Mouse (Mus musculus) erythroblast, embryonic 14.5 days (primary cell): ENCODE data around the gene Rhoh.

Source experiments
- GATA1 ChIP-seq: IDR thresholded peaks from 2 replicates; pipeline ENCODE4 v1.6.1; 2012; ENCODE audit warnings: low read length, inconsistent platforms, mixed read lengths
- TAL1 ChIP-seq: IDR thresholded peaks from 3 replicates; pipeline ENCODE4 v1.6.1; 2012; ENCODE audit warnings: low read length, inconsistent platforms, mixed read lengths

DNA sequence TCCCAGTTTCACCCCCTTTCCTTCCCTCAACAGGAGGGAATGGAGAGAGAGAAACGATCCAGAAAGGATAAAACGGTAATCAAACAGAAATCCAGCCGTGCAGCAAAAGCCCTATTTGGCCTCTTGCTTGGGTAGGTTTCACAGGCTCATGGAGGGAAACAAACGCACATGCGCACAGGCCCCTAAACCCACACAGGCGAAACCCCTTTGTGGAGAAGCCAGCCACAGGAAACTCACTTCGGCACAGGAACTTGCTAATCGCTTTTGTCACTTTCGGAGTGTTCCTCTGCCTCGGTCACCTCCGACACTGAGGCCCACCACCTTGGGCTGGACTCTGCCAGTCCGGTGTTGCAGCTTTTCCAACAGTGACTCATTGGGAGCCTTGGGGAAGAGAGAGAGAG, 2.3 kb downstream of the Rhoh start:
- no peak for TF ChIP-seq TAL1
- TF ChIP-seq GATA1 = no peak
